Mouse (Mus musculus) embryonic facial prominence, embryonic 11.5 days (tissue): ENCODE measurements around the gene Slc37a3. TPM values are rescaled to one million over a fixed set of nuclear protein-coding genes. Genes with fewer than 3 reads are reported as not detected.
"Not testable (repeated sequence)": the region's sequence is repeated elsewhere in the genome, so short reads cannot be mapped to it uniquely, and the experiment has no call there.

ENCODE experiments used
- ATAC-seq: fragments of 200-750 bp; cut with Nextera tagmentation; replicated peaks from 2 replicates; pipeline ENCODE4 v1.8.0; 2017; ENCODE audit warnings: low read depth; ENCODE audit not compliant: insufficient number of reproducible peaks, low FRiP score, low TSS enrichment
- DNase-seq: peaks from one replicate; pipeline ENCODE4 v3.0.0-alpha.2; 2015; ENCODE audit warnings: low spot score
- H3K27ac ChIP-seq: fragments of 300-500 bp; sonication (generic); replicated peaks from 2 replicates; pipeline ENCODE4 v1.5.1; 2014; ENCODE audit warnings: mild to moderate bottlenecking, low read depth, low read length, control low read depth
- H3K27me3 ChIP-seq: fragments of 300-500 bp; sonication (generic); 2 replicates; pipeline ENCODE4 v1.6.1; 2014; ENCODE audit warnings: mild to moderate bottlenecking, low read length, moderate library complexity, mixed read lengths; ENCODE audit not compliant: control insufficient read depth, insufficient read depth
- H3K36me3 ChIP-seq: fragments of 300-500 bp; sonication (generic); replicated peaks from 2 replicates; pipeline ENCODE4 v1.6.1; 2014; ENCODE audit warnings: low read depth, mild to moderate bottlenecking, low read length, moderate library complexity, mixed read lengths; ENCODE audit not compliant: control insufficient read depth, insufficient read depth
- H3K4me1 ChIP-seq: fragments of 300-500 bp; sonication (generic); 2 replicates; pipeline ENCODE4 v1.6.1; 2014; ENCODE audit warnings: low read length, mixed read lengths; ENCODE audit not compliant: control insufficient read depth, insufficient read depth
- H3K4me2 ChIP-seq: fragments of 300-500 bp; sonication (generic); 2 replicates; pipeline ENCODE4 v1.6.1; 2014; ENCODE audit warnings: low read depth, mild to moderate bottlenecking, control low read depth, low read length, moderate library complexity
- H3K4me3 ChIP-seq: fragments of 300-500 bp; sonication (generic); 2 replicates; pipeline ENCODE4 v1.5.1; 2014; ENCODE audit warnings: low read depth, low read length, control low read depth
- H3K9ac ChIP-seq: fragments of 300-500 bp; sonication (generic); replicated peaks from 2 replicates; pipeline ENCODE4 v1.6.1; 2014; ENCODE audit warnings: mild to moderate bottlenecking, control low read depth, low read length
- H3K9me3 ChIP-seq: fragments of 300-500 bp; sonication (generic); replicated peaks from 2 replicates; pipeline ENCODE4 v1.6.1; 2016; ENCODE audit warnings: mild to moderate bottlenecking, low read length, inconsistent platforms, mixed read lengths; ENCODE audit not compliant: control insufficient read depth
- WGBS: fragments of 180-500 bp; shearing (Covaris S2); extraction: QIAGEN DNeasy Blood & Tissue Kit; methylation state at CpG from one replicate; pipeline ENCODE4 v1.1.7; 2014; 5-methylcytosine and 5-hydroxymethylcytosine counted together
- polyA plus RNA-seq: library from polyadenylated mRNA; unstranded; fragments of >200 nt; fragmentation: Nextera tagmentation; extraction: Ambion mirVana; gene quantifications from 2 replicates; pipeline ENCODE4 v1.2.1, GENCODE M21; 2014

Gene Slc37a3
- polyA plus RNA-seq, 1 experiment from 2014 or later = 44.2 TPM

DNA sequence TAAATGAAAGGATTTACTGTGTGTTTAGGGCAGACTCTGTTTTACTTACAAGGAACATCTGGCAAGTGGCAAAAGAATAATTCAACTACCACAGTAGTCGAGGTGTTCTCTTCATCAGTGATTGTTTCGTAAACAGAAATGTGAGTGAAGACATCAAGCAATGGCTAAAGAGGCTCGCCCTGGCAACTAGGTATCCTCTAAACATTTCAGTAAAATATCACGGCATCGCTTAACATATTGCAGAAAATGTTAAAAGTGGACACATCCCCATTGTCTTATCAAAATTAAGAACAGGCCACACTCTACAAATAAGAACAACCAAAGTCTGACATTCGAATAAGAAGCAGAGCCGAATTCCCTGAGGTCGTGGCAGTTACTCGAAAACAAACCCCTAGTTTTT is 700 bp downstream of the Slc37a3 start:
- ATAC-seq = no peak
- Histone ChIP-seq H3K9ac (peak overlapping the region; percentile 83), H3K4me3 (peak overlapping the region; percentile 78), H3K9me3 (no peaks in the 10 kb centered on the region), H3K4me2 (peak overlapping the region; percentile 84), H3K36me3 (no peaks in the 10 kb centered on the region; the same call in 1 of the 2 replicates), H3K27ac (no peak overlapping the region), H3K4me1 (no peaks in the 10 kb centered on the region; the same call in 1 of the 2 replicates), H3K27me3 (no peaks in the 10 kb centered on the region)
- DNase-seq = no peak
- WGBS = 20% methylated on average over 9 of the region's 9 CpGs

DNA sequence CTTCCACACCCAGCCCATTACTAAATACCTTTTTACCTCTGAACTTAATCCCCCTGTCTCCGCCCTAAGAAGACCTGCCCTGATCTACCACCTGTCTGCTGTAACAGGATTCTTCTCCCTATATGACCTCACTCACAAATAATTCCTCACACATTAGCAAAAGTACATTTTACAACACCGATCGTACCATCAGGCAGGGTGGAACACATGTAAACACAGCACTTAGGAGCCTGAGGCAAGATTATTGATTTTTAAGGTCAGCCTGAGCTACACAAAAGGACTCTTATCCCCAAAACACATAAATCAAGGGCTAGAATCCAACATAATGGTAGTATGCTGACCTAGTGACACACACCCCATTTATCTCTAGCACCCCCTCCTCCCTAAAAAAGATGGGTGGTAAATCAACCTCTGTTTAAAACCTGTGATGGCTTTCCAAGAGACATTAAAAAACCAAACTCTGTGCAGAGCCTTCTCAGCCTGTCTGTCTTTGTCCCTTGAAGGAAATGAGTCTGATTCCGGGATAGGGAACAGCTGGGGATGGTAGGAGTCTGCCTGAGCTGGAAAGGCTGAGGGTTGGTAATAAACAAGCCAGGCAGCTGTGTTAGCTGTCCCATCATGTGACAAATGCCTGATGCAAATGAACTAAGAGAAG is 4.0 kb downstream of the Slc37a3 start:
- Histone ChIP-seq H3K9ac (no peak overlapping the region), H3K27ac (no peak overlapping the region), H3K36me3 (no peaks in the 10 kb centered on the region; the same call in 1 of the 2 replicates), H3K9me3 (no peaks in the 10 kb centered on the region), H3K4me1 (no peaks in the 10 kb centered on the region; the same call in 1 of the 2 replicates), H3K4me2 (no peak overlapping the region), H3K27me3 (no peaks in the 10 kb centered on the region), H3K4me3 (no peak overlapping the region)
- ATAC-seq = no peak
- no peak for DNase-seq
- WGBS = 73% methylated on average over 4 of the region's 4 CpGs

DNA sequence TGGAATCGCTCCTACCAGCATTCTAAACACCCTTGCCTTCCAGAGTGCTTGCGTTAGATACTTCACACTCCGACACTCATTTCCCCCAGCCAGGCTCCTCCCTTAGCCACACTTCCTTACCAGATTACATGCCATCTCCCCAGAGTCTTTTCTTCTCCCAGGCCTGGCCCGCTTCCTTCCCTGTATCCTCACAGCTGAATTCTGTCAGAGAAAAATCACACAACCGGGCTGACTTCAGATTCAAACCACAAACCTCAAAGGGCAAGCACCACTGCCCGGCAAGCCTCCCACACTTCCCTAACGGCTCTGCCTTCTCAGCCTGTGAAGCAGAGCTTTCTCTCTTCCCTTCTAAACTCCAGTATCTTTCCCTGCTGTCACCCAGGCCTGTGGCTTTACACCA is 4.7 kb downstream of the Slc37a3 start:
- Histone ChIP-seq H3K9me3 (no peaks in the 10 kb centered on the region), H3K4me2 (no peak overlapping the region), H3K27me3 (no peaks in the 10 kb centered on the region), H3K36me3 (no peaks in the 10 kb centered on the region; the same call in 1 of the 2 replicates), H3K9ac (no peak overlapping the region), H3K4me3 (no peak overlapping the region), H3K27ac (no peak overlapping the region), H3K4me1 (no peaks in the 10 kb centered on the region; the same call in 1 of the 2 replicates)
- WGBS = 73% methylated on average over 7 of the region's 7 CpGs
- DNase-seq = no peak
- ATAC-seq = no peak

DNA sequence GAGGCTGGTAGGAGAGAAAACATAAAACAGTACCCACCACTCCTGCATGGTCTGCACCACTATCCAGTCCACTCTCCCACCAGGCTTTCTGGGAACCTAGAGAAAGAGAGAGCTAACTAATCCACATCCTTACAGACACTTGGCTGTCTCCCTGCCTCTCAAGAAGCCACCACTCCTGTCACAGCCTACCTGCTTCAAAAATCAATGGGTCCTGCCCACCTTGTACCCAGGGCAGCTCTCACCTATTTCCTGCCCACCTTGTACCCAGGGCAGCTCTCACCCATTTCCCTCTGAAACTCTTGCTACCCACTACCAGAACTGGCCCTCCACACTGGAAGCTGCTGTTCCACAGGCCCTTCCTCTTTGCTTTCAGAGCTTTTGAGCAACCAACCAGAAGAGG is 5.4 kb downstream of the Slc37a3 start:
- no peak for DNase-seq
- H3K4me1 ChIP-seq = no peaks in the 10 kb centered on the region; the same call in 1 of the 2 replicates
- no peak for ATAC-seq
- H3K9ac ChIP-seq = no peak overlapping the region
- H3K36me3 ChIP-seq = no peaks in the 10 kb centered on the region; the same call in 1 of the 2 replicates
- no peaks in the 10 kb centered on the region for H3K27me3 ChIP-seq
- no peak overlapping the region for H3K4me2 ChIP-seq
- no peak overlapping the region for H3K27ac ChIP-seq
- H3K9me3 ChIP-seq = no peaks in the 10 kb centered on the region
- H3K4me3 ChIP-seq = no peak overlapping the region

DNA sequence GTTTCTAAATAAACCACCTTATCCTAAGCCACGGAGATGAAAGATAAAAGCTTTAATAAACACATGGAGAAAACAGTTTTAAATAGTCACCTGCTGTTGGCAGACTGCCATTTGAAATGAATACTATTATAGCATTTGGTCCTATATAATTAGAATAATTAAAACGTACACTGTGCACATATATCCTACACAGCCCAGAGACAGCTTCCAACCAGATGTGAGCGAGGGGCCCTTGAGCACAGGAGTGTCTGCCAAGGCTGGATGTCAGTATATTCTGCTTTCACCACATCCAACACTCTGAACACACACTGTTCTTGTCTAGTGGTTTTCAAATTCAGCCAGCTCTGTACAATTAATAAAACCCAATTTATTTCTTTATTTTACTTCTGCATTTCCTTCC is 7.8 kb downstream of the Slc37a3 start:
- WGBS = 83% methylated on average over 3 of the region's 3 CpGs
- Histone ChIP-seq H3K36me3 (no peaks in the 10 kb centered on the region; the same call in 1 of the 2 replicates), H3K9me3 (no peaks in the 10 kb centered on the region), H3K27ac (no peak overlapping the region), H3K4me2 (no peak overlapping the region), H3K4me1 (no peaks in the 10 kb centered on the region; the same call in 1 of the 2 replicates), H3K9ac (no peak overlapping the region), H3K4me3 (no peak overlapping the region), H3K27me3 (no peaks in the 10 kb centered on the region)
- no peak for ATAC-seq
- DNase-seq = no peak

DNA sequence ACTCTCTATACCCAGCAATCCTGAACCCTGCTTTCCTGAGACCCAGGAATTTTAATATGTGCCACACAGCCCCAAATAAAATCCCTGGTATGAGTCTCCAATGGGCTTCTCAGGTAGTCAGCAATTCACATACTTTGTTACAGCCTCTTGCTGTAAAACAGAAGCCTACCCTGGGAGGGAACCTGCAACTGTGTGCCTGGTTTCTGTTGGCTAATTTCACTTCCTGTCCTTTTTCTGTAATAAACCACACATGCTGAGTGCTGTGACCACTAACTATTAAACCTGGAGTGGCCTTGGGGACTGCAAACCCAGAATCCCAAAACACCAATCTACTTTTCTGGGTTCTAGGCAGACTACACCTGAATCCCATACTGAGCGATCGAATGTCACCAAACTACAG is 14.8 kb downstream of the Slc37a3 start:
- DNase-seq (no peak), ATAC-seq (no peak)
- Histone ChIP-seq H3K9ac (no peak overlapping the region), H3K36me3 (no peaks in the 10 kb centered on the region; the same call in 1 of the 2 replicates), H3K27ac (no peak overlapping the region), H3K4me1 (no peaks in the 10 kb centered on the region), H3K27me3 (no peaks in the 10 kb centered on the region), H3K4me3 (no peak overlapping the region), H3K9me3 (no peaks in the 10 kb centered on the region), H3K4me2 (no peak overlapping the region)
- WGBS = 93% methylated on average over 2 of the region's 2 CpGs

DNA sequence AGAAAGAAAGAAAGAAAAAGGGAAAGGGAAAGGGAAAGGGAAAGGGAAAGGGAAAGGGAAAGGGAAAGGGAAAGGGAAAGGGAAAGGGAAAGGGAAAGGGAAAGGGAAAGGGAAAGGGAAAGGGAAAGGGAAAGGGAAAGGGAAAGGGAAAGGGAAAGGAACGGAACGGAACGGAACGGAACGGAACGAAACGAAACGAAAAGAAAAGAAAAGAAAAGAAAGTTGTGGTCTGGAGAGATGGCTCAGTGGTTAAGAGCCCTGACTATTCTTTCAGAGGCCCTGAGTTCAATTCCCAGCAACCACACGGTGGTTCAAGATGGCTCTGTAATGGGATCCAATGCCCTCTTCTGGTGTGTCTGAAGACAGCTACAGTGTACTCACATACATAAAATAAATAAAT is 18.3 kb downstream of the Slc37a3 start:
- H3K27me3 ChIP-seq, H3K27ac ChIP-seq, H3K9ac ChIP-seq, H3K36me3 ChIP-seq, H3K4me1 ChIP-seq, DNase-seq, H3K4me3 ChIP-seq, H3K9me3 ChIP-seq, H3K4me2 ChIP-seq, ATAC-seq: not testable (repeated sequence)
- 96% methylated on average over 9 of the region's 9 CpGs for WGBS

DNA sequence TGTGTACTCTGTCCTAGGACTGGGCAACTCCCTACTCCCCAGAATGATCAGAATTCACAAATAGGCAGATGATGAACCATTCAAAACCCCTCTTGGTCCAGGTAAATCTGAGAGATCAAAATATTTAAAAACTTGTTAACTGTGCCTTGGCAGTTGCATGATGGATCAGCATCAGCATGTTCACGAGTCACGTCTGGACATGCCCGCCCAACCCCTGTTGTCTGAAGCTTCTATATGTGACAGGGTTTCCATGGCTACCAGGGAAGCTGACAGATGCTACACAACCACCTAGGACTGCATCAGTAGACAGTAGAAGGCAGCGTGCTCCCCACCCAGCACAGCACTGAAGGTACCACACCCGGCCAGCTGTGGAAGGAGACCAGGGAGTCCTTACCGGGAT is 28.5 kb downstream of the Slc37a3 start:
- no peaks in the 10 kb centered on the region for H3K27me3 ChIP-seq
- no peak overlapping the region for H3K9ac ChIP-seq
- no peak overlapping the region for H3K4me3 ChIP-seq
- H3K9me3 ChIP-seq = no peaks in the 10 kb centered on the region
- ATAC-seq = no peak
- H3K27ac ChIP-seq = no peak overlapping the region
- 82% methylated on average over 6 of the region's 6 CpGs for WGBS
- H3K4me2 ChIP-seq = no peak overlapping the region
- no peaks in the 10 kb centered on the region; the same call in 1 of the 2 replicates for H3K36me3 ChIP-seq
- H3K4me1 ChIP-seq = no peaks in the 10 kb centered on the region
- peak; percentile 43 for DNase-seq
